Mouse (Mus musculus) small intestine, adult 2 months (tissue): ENCODE measurements at regions not wholly inside any gene's neighbourhood (a gene's known extent, or its start where the extent isn't known, plus 50 kb on each side); places are given as distances from the start of the nearest gene placed in this dataset.

Experiments
- CTCF ChIP-seq: fragments of 200-500 bp; IDR thresholded peaks from 2 replicates; pipeline ENCODE4 v1.5.1; 2012; ENCODE audit warnings: low read depth, mild to moderate bottlenecking, control low read depth, inconsistent platforms, low read length, moderate library complexity, mixed read lengths; ENCODE audit not compliant: insufficient replicate concordance, insufficient read length; ENCODE audit errors: extremely low read depth
- POLR2A ChIP-seq: fragments of 200-500 bp; IDR thresholded peaks from 2 replicates; pipeline ENCODE4 v1.6.1; 2012; ENCODE audit warnings: low read depth, mild to moderate bottlenecking, control low read depth, inconsistent platforms, low read length, moderate library complexity

- TF ChIP-seq CTCF, result no peak
- no peak for TF ChIP-seq POLR2A
Observed at GRCm38 (mm10) chr9:32048941-32049340, 67.0 kb upstream of the Arhgap32 start.
